In the genomic region with DNA sequence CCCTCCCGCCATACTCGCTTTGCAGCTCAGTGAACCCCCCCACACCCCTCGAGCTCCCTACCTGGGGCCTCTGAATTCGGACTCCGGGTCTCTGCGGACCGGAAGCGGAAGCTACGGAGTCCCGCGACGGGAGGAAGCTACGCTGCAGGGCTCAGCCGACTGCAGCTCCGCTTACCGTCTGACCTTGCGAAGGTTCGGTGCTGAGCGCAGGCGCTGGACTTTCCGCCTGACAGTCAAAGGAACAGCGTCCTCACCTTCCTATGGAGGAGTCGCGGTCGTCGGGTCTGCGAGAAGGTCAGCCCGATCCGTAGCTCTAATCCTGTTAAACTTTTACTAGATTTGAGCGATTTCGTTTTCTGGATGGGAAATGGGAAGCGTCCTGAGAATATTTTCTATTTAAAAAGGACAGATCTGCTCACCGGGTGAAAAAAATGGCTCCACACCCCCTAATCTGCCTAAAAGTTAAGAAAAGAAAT, we compare ENCODE assay signal across 8 mouse cellular contexts. TPM values are rescaled to one million over a fixed set of nuclear protein-coding genes. Genes with fewer than 3 reads are reported as not detected.
A peak's percentile ranks its signal among the peaks of the same experiment; 100 is the strongest.
DNase-seq lines count a peak whose midpoint lies in the region; ATAC-seq and TF ChIP-seq lines count a peak whose summit lies in the region.

A gene (minus strand): TSS at position 128 of the 476 bp plus-strand sequence.

- H3K9ac ChIP-seq in heart, embryonic 15.5 days = peak within 1 kb of the TSS; percentile 82
- peak within 1 kb of the TSS; percentile 75 for H3K9ac ChIP-seq in liver, postnatal 0 days (replicated peaks)
- peak within 1 kb of the TSS; percentile 62 for H3K9ac ChIP-seq in neural tube, embryonic 14.5 days (replicated peaks; ENCODE audit: low read depth, low read length)

- TF ChIP-seq EP300 in liver, postnatal 0 days (IDR thresholded peaks at IDR 0.05; ENCODE audit: low read depth) = peak; percentile 39; the same call in 1 of the 2 replicates

- peak; percentile 66 to 67 for DNase-seq in CD8-positive naive resting alpha-beta T cell, adult 2 months (ENCODE audit: low read depth in 2 of 2, low spot score in 2 of 2)
- DNase-seq in c-Kit-negative CD71-positive TER-119-positive erythroid progenitor cells, embryonic 14.5 days (ENCODE audit: low read depth, low spot score) = peak; percentile 63
- peak; percentile 83 for DNase-seq in forebrain, embryonic 10.5 days (ENCODE audit: extremely low spot score, low spot score)
- DNase-seq in kidney, postnatal 36 days = peak; percentile 93
- DNase-seq in liver, postnatal 0 days = peak; percentile 88
- DNase-seq in testis, postnatal 10 days (ENCODE audit: low spot score) = peak; percentile 85

- ATAC-seq in heart, embryonic 15.5 days (replicated peaks; ENCODE audit: insufficient number of reproducible peaks, insufficient read depth, low FRiP score, low read depth) = peak; percentile 94
- ATAC-seq in liver, postnatal 0 days = peak; percentile 99
- ATAC-seq in neural tube, embryonic 14.5 days (ENCODE audit: low read depth) = peak; percentile 95

- peak within 1 kb of the TSS; percentile 64 for H3K4me2 ChIP-seq in heart, embryonic 15.5 days
- H3K4me2 ChIP-seq in liver, postnatal 0 days (ENCODE audit: low read depth, low read length) = peak within 1 kb of the TSS; percentile 78
- H3K4me2 ChIP-seq in neural tube, embryonic 14.5 days (ENCODE audit: low read depth, low read length) = peak within 1 kb of the TSS; percentile 74

- peak within 1 kb of the TSS; percentile 80 for H3K4me3 ChIP-seq in forebrain, embryonic 10.5 days
- peak within 1 kb of the TSS; percentile 72 for H3K4me3 ChIP-seq in heart, embryonic 15.5 days
- H3K4me3 ChIP-seq in liver, postnatal 0 days (ENCODE audit: low read depth, low read length) = peak within 1 kb of the TSS; percentile 66
- H3K4me3 ChIP-seq in neural tube, embryonic 14.5 days (ENCODE audit: low read depth, low read length) = peak within 1 kb of the TSS; percentile 70

- no peaks in the 10 kb centered on the region for H3K9me3 ChIP-seq in forebrain, embryonic 10.5 days
- H3K9me3 ChIP-seq in heart, embryonic 15.5 days (replicated peaks) = no peaks in the 10 kb centered on the region
- H3K9me3 ChIP-seq in liver, postnatal 0 days (ENCODE audit: low read length) = no peaks in the 10 kb centered on the region
- H3K9me3 ChIP-seq in neural tube, embryonic 14.5 days (ENCODE audit: control insufficient read depth, low read length) = no peaks in the 10 kb centered on the region

- TF ChIP-seq CTCF in liver, postnatal 0 days (IDR thresholded peaks at IDR 0.05; ENCODE audit: low read depth) = no peak

- peak within 1 kb of the TSS; percentile 90 for H3K27ac ChIP-seq in forebrain, embryonic 10.5 days
- H3K27ac ChIP-seq in heart, embryonic 15.5 days = peak within 1 kb of the TSS; percentile 95
- H3K27ac ChIP-seq in liver, postnatal 0 days (ENCODE audit: low read depth) = peak within 1 kb of the TSS; percentile 79
- H3K27ac ChIP-seq in neural tube, embryonic 14.5 days (ENCODE audit: low read depth, low read length) = peak within 1 kb of the TSS; percentile 69

- H3K27me3 ChIP-seq in forebrain, embryonic 10.5 days (ENCODE audit: poor library complexity, severe bottlenecking) = no peaks in the 10 kb centered on the region
- no peaks in the 10 kb centered on the region for H3K27me3 ChIP-seq in heart, embryonic 15.5 days
- no peaks in the 10 kb centered on the region for H3K27me3 ChIP-seq in liver, postnatal 0 days (ENCODE audit: insufficient read depth, low read length)
- H3K27me3 ChIP-seq in neural tube, embryonic 14.5 days (ENCODE audit: control insufficient read depth, insufficient read depth, low read length) = no peaks in the 10 kb centered on the region

- H3K36me3 ChIP-seq in forebrain, embryonic 10.5 days (replicated peaks) = peaks cover 43% of the 10 kb centered on the region
- peaks cover 17% of the 10 kb centered on the region; the same call in 1 of the 2 replicates for H3K36me3 ChIP-seq in heart, embryonic 15.5 days
- peaks cover 9% of the 10 kb centered on the region for H3K36me3 ChIP-seq in liver, postnatal 0 days (replicated peaks; ENCODE audit: insufficient read depth, low read length)
- peaks cover 8% of the 10 kb centered on the region; the same call in 1 of the 2 replicates for H3K36me3 ChIP-seq in neural tube, embryonic 14.5 days (ENCODE audit: control insufficient read depth, insufficient read depth, low read length)

- H3K4me1 ChIP-seq in forebrain, embryonic 10.5 days = peaks cover 23% of the 10 kb centered on the region
- peaks cover 10% of the 10 kb centered on the region for H3K4me1 ChIP-seq in heart, embryonic 15.5 days (replicated peaks)
- H3K4me1 ChIP-seq in liver, postnatal 0 days (ENCODE audit: insufficient read depth) = peaks cover 14% of the 10 kb centered on the region
- H3K4me1 ChIP-seq in neural tube, embryonic 14.5 days (ENCODE audit: control insufficient read depth, insufficient read depth, low read length) = peaks cover 14% of the 10 kb centered on the region

- WGBS in forebrain, embryonic 10.5 days = under 1% methylated on average over 33 of the region's 33 CpGs
- under 1% methylated on average over 33 of the region's 33 CpGs for WGBS in heart, embryonic 15.5 days
- WGBS in liver, postnatal 0 days (ENCODE audit: insufficient replicate concordance) = under 1% methylated on average over 33 of the region's 33 CpGs
- under 1% methylated on average over 33 of the region's 33 CpGs for WGBS in neural tube, embryonic 14.5 days

RNA-seq across cellular contexts. Expression of the gene that starts here (rescaled TPM):
- polyA plus RNA-seq in forebrain, embryonic 10.5 days (2016; fragmentation: Nextera tagmentation; extraction: Ambion mirVana) = 353 TPM in 2 replicates
- polyA plus RNA-seq in heart, embryonic 15.5 days (2015; fragmentation: Nextera tagmentation; extraction: Ambion mirVana) = 323 and 434 TPM in 2 replicates
- polyA plus RNA-seq in liver, postnatal 0 days (2015; fragmentation: Nextera tagmentation; extraction: Ambion mirVana) = 145 and 157 TPM in 2 replicates
- 272 and 277 TPM in 2 replicates for polyA plus RNA-seq in neural tube, embryonic 14.5 days (2014; fragmentation: Nextera tagmentation; extraction: Ambion mirVana)

Comparison
In these comparisons a context has a peak if more than half of its experiments do, and no peak if none do; other contexts are left out.
1. Peak in every context shown above with its lines: DNase-seq, ATAC-seq, H3K4me3 ChIP-seq and H3K27ac ChIP-seq.